Mouse (Mus musculus): ENCODE data around the gene Dusp1.

- TF ChIP-seq CTCF (IDR thresholded peaks at IDR 0.05; ENCODE audit: low read depth) (no peak), EP300 (IDR thresholded peaks at IDR 0.05; ENCODE audit: low read depth) (peak; percentile 85)
Observed at GRCm38 (mm10) chr17:26571377-26571776, 9.4 kb upstream of the Dusp1 start.
